Mouse (Mus musculus): ENCODE results near the gene Ap1b1. TPM values are rescaled to one million over a fixed set of nuclear protein-coding genes. Genes with fewer than 3 reads are reported as not detected.

Ap1b1 gene
- total and polyA plus RNA-seq, 3 experiments: 38.6 to 57.8 (median 44.2) TPM

DNA sequence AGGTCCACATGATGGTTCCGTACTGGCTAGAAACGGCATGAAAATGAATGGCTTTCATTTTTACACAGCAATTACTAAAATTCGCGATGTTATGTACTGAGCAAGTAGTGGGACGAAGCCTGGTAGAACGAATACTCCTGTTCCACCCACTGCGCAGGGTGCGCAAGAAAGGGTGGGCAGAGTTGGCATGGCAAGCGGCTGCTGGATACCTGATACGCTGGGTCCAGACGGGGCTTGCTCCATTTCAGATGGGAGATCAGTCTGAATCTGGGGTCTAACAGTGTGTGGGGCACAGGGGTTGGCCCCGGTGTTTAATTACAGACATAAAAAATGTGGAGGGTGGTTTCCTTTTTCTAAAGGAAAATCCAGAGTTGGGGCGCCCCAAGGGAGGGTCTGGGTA, 40.1 kb upstream of the Ap1b1 start:
- H3K4me3 ChIP-seq (replicated peaks in 1 of 3; ENCODE audit: low read depth in 2 of 3, low read length in 2 of 3, poor library complexity in 1 of 3): no peak overlapping the region
- H3K79me2 ChIP-seq (replicated peaks; ENCODE audit: control insufficient read depth, extremely low read depth, insufficient read depth, poor library complexity, severe bottlenecking): no peaks in the 10 kb centered on the region
- no peak overlapping the region for H3K9ac ChIP-seq (ENCODE audit: insufficient read depth, low read depth)
- H3K27ac ChIP-seq (ENCODE audit: insufficient read depth, low read depth): no peak overlapping the region
- TF ChIP-seq MAX (IDR thresholded peaks at IDR 0.05; ENCODE audit: low read length) (no peak), E2F4 (IDR thresholded peaks at IDR 0.05; ENCODE audit: insufficient replicate concordance, low read depth, low read length) (no peak), CTCF (conservative IDR thresholded peaks at IDR 0.05 in 1 of 2, IDR thresholded peaks at IDR 0.05 in 1 of 2; ENCODE audit: low read depth in 2 of 2, low read length in 2 of 2) (no peak), ZC3H11A (IDR thresholded peaks at IDR 0.05; ENCODE audit: low read depth, low read length) (no peak), CHD1 (IDR thresholded peaks at IDR 0.05; ENCODE audit: low read depth, low read length) (no peak), PAX5 (IDR thresholded peaks at IDR 0.05; ENCODE audit: low read length) (no peak), POLR2AphosphoS2 (IDR thresholded peaks at IDR 0.05; ENCODE audit: low read depth, low read length) (no peak), JUN (IDR thresholded peaks at IDR 0.05; ENCODE audit: insufficient read depth, low read depth, low read length) (no peak), MEF2A (IDR thresholded peaks at IDR 0.05; ENCODE audit: borderline replicate concordance, low read depth, low read length) (no peak), USF2 (conservative IDR thresholded peaks at IDR 0.05; ENCODE audit: low read depth, low read length) (no peak), ZMIZ1 (IDR thresholded peaks at IDR 0.05; ENCODE audit: low read depth, low read length) (no peak), RCOR1 (conservative IDR thresholded peaks at IDR 0.05; ENCODE audit: low read depth, low read length) (no peak), TBP (conservative IDR thresholded peaks at IDR 0.05; ENCODE audit: low read depth, low read length) (no peak), KAT2A (IDR thresholded peaks at IDR 0.05; ENCODE audit: insufficient replicate concordance, low read length) (no peak), SIN3A (IDR thresholded peaks at IDR 0.05; ENCODE audit: low read length) (no peak), JUND (conservative IDR thresholded peaks at IDR 0.05; ENCODE audit: low read depth, low read length) (no peak), HCFC1 (IDR thresholded peaks at IDR 0.05; ENCODE audit: low read depth, low read length) (no peak), GABPA (IDR thresholded peaks at IDR 0.05; ENCODE audit: insufficient replicate concordance, low read depth, low read length) (no peak), ETS1 (conservative IDR thresholded peaks at IDR 0.05; ENCODE audit: low read depth, low read length) (no peak)
- H3K4me2 ChIP-seq (ENCODE audit: insufficient read depth, low read depth, poor library complexity, severe bottlenecking): no peak overlapping the region
- in situ Hi-C loops (cut with MboI; ENCODE audit: low pct_ligation_motif_present, low pct_unique_long_range_greater_than_20kb, low sequenced_read_pairs): no loop called here
- H3K9me3 ChIP-seq (replicated peaks; ENCODE audit: low read length): peaks cover 12% of the 10 kb centered on the region
- peaks cover 0 to 12% of the 10 kb centered on the region in 2 experiments for H3K36me3 ChIP-seq (replicated peaks in 1 of 2; ENCODE audit: control insufficient read depth in 1 of 2, insufficient read depth in 1 of 2, low read length in 1 of 2)
- peaks cover 8% of the 10 kb centered on the region for H3K27me3 ChIP-seq (replicated peaks)
- dilution Hi-C loops (cut with MboI; ENCODE audit: extremely low pct_ligation_motif_present, extremely low pct_unique_long_range_greater_than_20kb, low sequenced_read_pairs): no loop called here
- H3K4me1 ChIP-seq (ENCODE audit: control insufficient read depth in 1 of 2, insufficient read depth in 2 of 2): peaks cover 2 to 10% of the 10 kb centered on the region in 2 experiments; a peak in 3 of 4 replicates
- DNase-seq (ENCODE audit: extremely low read depth): no peak

- no peaks in the 10 kb centered on the region for H3K79me2 ChIP-seq (replicated peaks; ENCODE audit: control insufficient read depth, extremely low read depth, insufficient read depth, poor library complexity, severe bottlenecking)
- no peak overlapping the region for H3K27ac ChIP-seq (ENCODE audit: insufficient read depth, low read depth)
- H3K9ac ChIP-seq (ENCODE audit: insufficient read depth, low read depth): no peak overlapping the region
- H3K4me3 ChIP-seq (replicated peaks in 1 of 3; ENCODE audit: low read depth in 2 of 3, low read length in 2 of 3, poor library complexity in 1 of 3): no peak overlapping the region
- peaks cover 14% of the 10 kb centered on the region for H3K27me3 ChIP-seq (replicated peaks)
- peaks cover 0 to 12% of the 10 kb centered on the region in 2 experiments for H3K36me3 ChIP-seq (replicated peaks in 1 of 2; ENCODE audit: control insufficient read depth in 1 of 2, insufficient read depth in 1 of 2, low read length in 1 of 2)
- no peak overlapping the region for H3K4me2 ChIP-seq (ENCODE audit: insufficient read depth, low read depth, poor library complexity, severe bottlenecking)
- dilution Hi-C loops (cut with MboI; ENCODE audit: extremely low pct_ligation_motif_present, extremely low pct_unique_long_range_greater_than_20kb, low sequenced_read_pairs) (no loop called here), in situ Hi-C loops (cut with MboI; ENCODE audit: low pct_ligation_motif_present, low pct_unique_long_range_greater_than_20kb, low sequenced_read_pairs) (no loop called here)
- no peak for TF ChIP-seq HCFC1 (IDR thresholded peaks at IDR 0.05; ENCODE audit: low read depth, low read length)
- TF ChIP-seq IRF4 (IDR thresholded peaks at IDR 0.05; ENCODE audit: low read depth, low read length): no peak
- no peak for TF ChIP-seq NRF1 (IDR thresholded peaks at IDR 0.05; ENCODE audit: low read depth, low read length)
- TF ChIP-seq MXI1 (IDR thresholded peaks at IDR 0.05; ENCODE audit: low read depth, low read length): no peak
- TF ChIP-seq CHD2 (IDR thresholded peaks at IDR 0.05; ENCODE audit: low read length): no peak
- H3K4me1 ChIP-seq (ENCODE audit: control insufficient read depth in 1 of 2, insufficient read depth in 2 of 2): peaks cover 2 to 8% of the 10 kb centered on the region in 2 experiments; a peak in 3 of 4 replicates
- H3K9me3 ChIP-seq (replicated peaks; ENCODE audit: low read length): peaks cover 12% of the 10 kb centered on the region
- no peak for DNase-seq (ENCODE audit: extremely low read depth)
These were observed 39.4 kb upstream of the Ap1b1 start for GRCm38 (mm10) chr11:4946947-4947812.

All from CH12.LX (cell line).